Mouse (Mus musculus) adrenal gland, postnatal 10 days (tissue): ENCODE measurements around the gene Gm49383. TPM values are rescaled to one million over a fixed set of nuclear protein-coding genes. Genes with fewer than 3 reads are reported as not detected.
"Not testable (repeated sequence)": the region's sequence is repeated elsewhere in the genome, so short reads cannot be mapped to it uniquely, and the experiment has no call there.

ENCODE experiments used
- DNase-seq: peaks from one replicate; pipeline ENCODE4 v3.0.0; 2021; ENCODE audit warnings: mixed read lengths
- microRNA-seq: library from miRNA; unstranded; fragments of <30 nt; microRNA quantifications from one replicate; pipeline ENCODE4 v1.2.0, GENCODE M21; 2021
- total RNA-seq, 2 experiments: library from RNA; stranded (reverse); gene quantifications; 2 replicates each; pipeline ENCODE4 v1.2.3; 2021

Gene Gm49383
- total RNA-seq, 2 experiments from 2014 or later: 5.5 to 6.0 TPM

DNA sequence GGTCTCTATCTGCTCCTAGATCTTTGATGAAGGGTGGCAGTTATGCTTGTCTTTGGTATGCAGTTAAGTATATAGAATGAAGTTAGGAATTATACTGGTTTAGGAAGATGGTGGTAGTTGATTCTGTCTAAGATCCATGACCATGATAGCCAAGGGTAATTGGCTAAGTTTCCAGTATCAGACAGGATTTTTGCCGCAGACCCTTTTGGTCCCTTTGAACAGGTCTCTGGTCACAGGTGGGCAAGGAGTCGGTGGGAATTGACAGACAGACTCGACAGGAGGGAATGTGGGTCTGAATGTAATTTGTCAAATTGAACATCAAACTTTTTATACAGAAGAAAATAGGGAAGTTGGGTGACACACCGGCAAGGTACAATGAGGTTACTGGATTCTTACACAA lies 33.3 kb downstream of the Gm49383 start:
- not testable (repeated sequence) for DNase-seq

GRCm38 (mm10) chr12:69160677-69161076 lies 36.2 kb downstream of the Gm49383 start:
- not testable (repeated sequence) for DNase-seq

DNA sequence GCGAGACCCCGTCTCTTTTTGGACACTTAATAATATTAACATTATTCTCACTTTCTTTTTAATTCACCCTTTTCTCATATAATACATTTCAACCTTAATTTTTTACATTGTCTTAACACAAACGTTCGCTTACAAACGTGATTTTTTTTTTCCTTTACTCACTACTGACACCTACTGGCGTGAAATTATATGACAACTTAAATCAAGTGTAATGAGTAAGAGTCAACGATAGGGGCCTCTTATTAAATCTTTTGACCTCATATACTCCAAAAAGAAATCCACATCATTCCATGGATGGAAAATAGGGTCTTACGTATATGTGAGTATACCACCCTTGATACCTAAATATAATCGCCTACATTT lies 37.3 kb downstream of the Gm49383 start:
- no peak for DNase-seq

- peak; percentile 97 for DNase-seq
Measured at GRCm38 (mm10) chr12:69158765-69159577, 37.9 kb downstream of the Gm49383 start, which contains the start of gene Rps29. Rps29 (minus strand) TSS chr12:69159186.

DNA sequence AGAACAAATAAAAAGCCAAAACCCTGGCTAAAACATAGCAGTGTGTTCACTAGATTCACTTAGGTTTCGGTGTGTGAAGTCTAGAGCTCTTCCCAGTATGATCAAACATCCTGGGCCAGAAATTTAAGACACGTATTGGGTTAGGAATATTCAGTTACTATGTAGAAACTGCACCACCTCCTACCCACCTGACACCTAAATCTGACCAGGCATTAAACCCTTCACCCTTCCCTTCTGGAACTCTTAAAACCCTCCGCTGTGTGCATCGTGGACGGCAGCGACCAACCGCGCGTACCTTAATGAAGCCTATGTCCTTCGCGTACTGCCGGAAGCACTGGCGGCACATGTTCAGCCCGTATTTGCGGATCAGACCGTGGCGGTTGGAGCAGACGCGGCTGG lies 38.5 kb downstream of the Gm49383 start:
- DNase-seq: no peak

- no peak for DNase-seq
Measured at GRCm38 (mm10) chr12:69157107-69157506, 39.8 kb downstream of the Gm49383 start.

DNA sequence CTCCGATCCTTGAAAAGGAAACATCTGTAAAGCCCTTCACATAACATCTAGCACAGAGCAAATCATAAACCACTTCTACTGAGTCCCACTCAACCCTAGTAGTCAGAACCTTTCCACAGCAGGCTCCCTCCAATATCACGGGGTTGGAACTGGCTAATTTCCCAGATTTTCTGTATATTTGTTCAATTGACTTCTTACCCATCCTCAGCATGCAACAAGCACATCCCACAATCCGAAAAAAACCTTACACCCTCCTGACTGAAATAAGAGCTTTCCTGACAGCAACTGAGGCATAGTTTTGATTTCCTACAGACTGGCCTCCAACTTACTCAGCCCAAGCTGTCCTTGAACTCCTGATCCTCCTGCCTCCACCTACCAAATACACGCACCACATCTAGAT lies 40.5 kb downstream of the Gm49383 start:
- no peak for DNase-seq

GRCm38 (mm10) chr12:69155923-69156322 lies 41.0 kb downstream of the Gm49383 start:
- no peak for DNase-seq

DNA sequence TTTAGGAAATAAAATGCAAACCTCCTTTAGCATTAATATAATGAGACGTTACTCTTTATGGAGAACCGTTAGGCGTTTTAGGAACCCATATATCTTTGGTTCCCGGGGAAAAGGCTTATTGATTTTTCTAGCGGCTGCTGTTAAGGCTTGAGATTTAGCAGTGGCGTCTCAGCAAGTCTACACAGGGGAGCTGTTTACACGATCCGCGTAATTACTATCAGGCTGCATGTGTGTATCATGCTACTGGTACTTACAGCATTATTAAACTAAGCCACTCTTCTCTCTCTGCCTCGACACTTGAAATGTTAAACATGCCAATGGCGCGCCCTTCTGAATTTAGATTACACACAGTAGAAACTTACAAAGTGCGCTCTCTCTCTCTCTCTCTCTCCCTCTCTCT lies 46.9 kb downstream of the Gm49383 start:
- no peak for DNase-seq

DNA sequence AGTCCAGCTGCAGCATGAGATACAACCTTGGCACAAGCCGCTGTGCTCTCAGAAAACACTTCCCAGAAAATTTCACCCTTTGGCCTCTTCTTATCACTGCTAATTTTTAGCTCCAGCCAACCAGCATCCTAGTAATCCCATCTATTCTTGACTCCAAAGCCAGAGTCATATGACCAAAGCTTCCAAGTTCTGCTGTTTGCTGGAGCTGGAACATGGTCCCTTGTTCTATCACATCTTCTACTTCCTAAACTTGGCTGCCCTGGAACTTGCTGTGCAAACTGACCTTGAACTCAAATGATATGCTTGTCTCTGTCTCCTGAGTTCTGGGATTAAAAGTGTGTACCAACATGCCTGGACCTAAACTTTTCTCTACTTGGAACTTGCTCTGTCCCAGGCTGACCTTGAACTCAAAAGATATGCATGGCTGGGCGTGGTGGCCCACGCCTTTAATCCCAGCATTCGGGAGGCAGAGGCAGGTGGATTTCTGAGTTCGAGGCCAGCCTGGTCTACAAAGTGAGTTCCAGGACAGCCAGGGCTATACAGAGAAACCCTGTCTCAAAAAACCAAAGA lies 49.7 kb downstream of the Gm49383 start:
- no peak for DNase-seq

GRCm38 (mm10) chr12:69143460-69143859 lies 53.4 kb downstream of the Gm49383 start:
- DNase-seq: no peak

DNA sequence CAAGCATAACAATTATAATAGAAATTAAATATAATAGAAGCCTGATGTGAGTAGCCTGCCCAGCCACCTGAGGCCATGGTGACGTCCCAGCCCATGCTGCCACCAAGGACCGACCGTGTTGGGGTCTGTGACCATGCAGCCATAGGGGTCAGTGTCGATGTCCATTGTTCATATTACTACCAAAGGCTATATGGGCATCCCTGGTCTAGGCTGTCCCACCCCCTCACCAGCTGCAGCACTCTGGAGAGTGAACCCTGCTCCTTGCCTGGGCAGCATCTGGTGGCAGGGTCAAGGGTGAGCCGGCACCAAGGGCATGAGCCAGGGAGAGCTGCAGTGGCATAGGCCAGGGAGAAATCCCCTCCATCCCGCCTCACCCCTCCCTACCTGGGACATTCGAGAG lies 57.1 kb downstream of the Gm49383 start:
- DNase-seq: no peak

DNA sequence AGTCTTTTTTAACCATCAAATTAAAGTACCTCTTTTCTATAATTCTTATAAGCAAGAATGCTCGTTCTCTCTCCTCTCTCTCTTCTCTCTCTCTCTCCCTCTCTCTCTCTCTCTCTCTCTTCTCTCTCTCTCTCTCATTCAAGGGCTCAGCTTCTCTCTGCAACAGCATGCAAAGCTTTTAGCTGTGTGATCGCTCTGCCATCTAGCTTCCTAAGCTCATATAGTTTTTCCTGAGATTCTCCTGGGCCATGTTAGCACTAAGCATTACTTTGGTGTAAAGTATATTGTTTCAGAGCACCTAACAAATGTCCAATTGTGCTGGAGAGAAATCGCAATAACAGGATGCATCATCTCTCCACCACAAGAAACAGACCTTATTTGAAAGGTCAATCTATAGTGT lies 57.7 kb downstream of the Gm49383 start:
- DNase-seq: no peak

Small RNA genes within 50 kb of the gene (microRNA-seq; reads per million reads assigned to microRNA genes)
- gene Gm47287 (not detected), gene Gm47295 (not detected)

Other genes with a start within 250 kb of the Gm49383 start
- 1,000 to 10,000 TPM; 1,821 to 1,838 TPM for gene Rps29, start 37.9 kb downstream of the Gm49383 start, total RNA-seq
- 1 to 10 TPM; 1.9 TPM for gene Lrr1, start 28.3 kb downstream of the Gm49383 start, total RNA-seq
- gene Rpl36al, start 13.0 kb downstream of the Gm49383 start, total RNA-seq: 100 to 1,000 TPM; 453 to 493 TPM
- gene Mgat2, start 12.9 kb downstream of the Gm49383 start, total RNA-seq: 10 to 100 TPM; 41.5 to 49.4 TPM
- 1 to 10 TPM; 1.7 to 2.1 TPM for gene Dnaaf2, start 1.3 kb upstream of the Gm49383 start, total RNA-seq
- gene Gm49384, start 7.2 kb upstream of the Gm49383 start, total RNA-seq: 1 to 10 TPM; 3.7 to 3.9 TPM
- gene Pole2, start 31.1 kb upstream of the Gm49383 start, total RNA-seq: 1 to 10 TPM; 6.0 to 8.6 TPM
- 10 to 100 TPM in 1 of 2 experiments, 1 to 10 TPM in 1; 5.8 to 10.5 TPM for gene Klhdc1, start 44.1 kb upstream of the Gm49383 start, total RNA-seq
- gene Klhdc2, start 99.6 kb upstream of the Gm49383 start, total RNA-seq: 10 to 100 TPM; 67.7 to 80.8 TPM
- gene Nemf, start 160.1 kb upstream of the Gm49383 start, total RNA-seq: 10 to 100 TPM; 33.9 to 39.0 TPM
- 100 to 1,000 TPM in 1 of 2 experiments, 10 to 100 TPM in 1; 94.9 to 116 TPM for gene Arf6, start 175.0 kb upstream of the Gm49383 start, total RNA-seq
- under 1 TPM in 1 of 2 experiments, not detected in 1; 0.63 TPM for gene Gm9887, start 175.4 kb upstream of the Gm49383 start, total RNA-seq